Mouse (Mus musculus): ENCODE results near the gene Tmtc1. TPM values are rescaled to one million over a fixed set of nuclear protein-coding genes. Genes with fewer than 3 reads are reported as not detected.

The Tmtc1 gene
- polyA plus RNA-seq, 1 experiment, result not detected

DNA sequence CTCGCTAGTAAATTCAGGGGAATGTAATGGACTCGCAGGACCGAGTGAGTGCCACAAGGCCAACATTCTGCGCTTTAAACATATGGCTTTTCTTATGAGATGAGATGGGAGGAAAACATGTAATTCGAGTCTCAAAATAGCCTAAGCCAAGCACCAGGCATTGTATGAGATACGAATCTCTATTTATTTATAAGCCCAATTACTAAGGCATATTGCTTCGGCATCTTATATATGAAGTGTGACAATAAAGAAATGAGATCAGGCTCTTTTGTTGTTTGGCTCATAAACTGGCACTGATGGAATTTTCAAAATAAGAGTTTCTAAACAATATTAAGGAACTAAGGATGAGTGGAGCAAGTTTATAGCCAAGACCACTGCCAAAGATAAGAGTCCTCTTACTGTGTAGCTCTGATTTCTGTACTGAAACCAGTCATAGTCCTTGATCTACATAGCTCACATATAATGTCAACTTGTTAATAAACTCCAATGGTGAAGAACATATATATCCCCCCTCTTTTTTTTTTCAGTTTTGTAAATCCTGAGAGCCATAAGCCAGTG, 84.8 kb downstream of the Tmtc1 start:
- H3K27ac ChIP-seq (ENCODE audit: insufficient read depth, low read depth, low read length), result no peak overlapping the region
- no peak overlapping the region for H3K4me3 ChIP-seq (ENCODE audit: insufficient read depth, low read length)
- TF ChIP-seq CTCF (IDR thresholded peaks at IDR 0.05; ENCODE audit: low read depth, low read length) (no peak), POLR2A (IDR thresholded peaks at IDR 0.05; ENCODE audit: borderline replicate concordance, low read depth, low read length) (no peak)
- H3K4me1 ChIP-seq (ENCODE audit: control insufficient read depth, insufficient read depth, low read length), result no peaks in the 10 kb centered on the region

DNA sequence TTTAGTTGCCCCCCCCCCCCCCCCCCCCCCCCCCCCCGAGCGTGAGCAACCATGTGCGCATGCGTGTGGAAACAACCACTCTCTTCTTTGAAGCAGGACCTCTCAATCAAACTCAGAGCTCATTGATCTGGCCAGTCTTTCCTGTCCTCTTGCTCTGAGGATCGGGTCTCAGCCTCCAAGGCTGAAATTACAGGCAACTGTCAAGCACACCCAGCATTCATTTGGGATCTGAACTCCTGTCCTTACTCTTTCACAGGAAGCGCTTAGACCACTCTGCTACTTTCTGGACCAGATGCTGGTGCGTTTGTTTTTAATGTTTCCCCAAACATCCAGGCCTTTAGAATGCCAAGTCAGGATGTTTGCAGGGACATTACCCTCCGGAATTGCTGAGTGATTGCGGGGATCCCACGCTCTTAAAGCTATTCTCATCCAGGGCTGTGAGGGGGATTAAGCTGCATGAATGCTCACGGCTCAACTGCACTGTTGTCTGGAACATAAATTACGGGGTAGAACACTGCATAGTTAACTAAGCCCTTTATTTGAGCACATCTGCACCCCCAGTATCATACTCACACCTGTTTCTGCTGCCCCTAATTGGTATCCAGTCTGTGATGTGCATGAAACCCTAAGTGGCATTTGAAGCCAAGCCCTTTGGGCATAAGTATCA, 85.5 kb downstream of the Tmtc1 start:
- TF ChIP-seq POLR2A (IDR thresholded peaks at IDR 0.05; ENCODE audit: borderline replicate concordance, low read depth, low read length) (no peak), CTCF (IDR thresholded peaks at IDR 0.05; ENCODE audit: low read depth, low read length) (no peak)
- no peak overlapping the region for H3K4me3 ChIP-seq (ENCODE audit: insufficient read depth, low read length)
- no peaks in the 10 kb centered on the region for H3K4me1 ChIP-seq (ENCODE audit: control insufficient read depth, insufficient read depth, low read length)
- no peak overlapping the region for H3K27ac ChIP-seq (ENCODE audit: insufficient read depth, low read depth, low read length)

DNA sequence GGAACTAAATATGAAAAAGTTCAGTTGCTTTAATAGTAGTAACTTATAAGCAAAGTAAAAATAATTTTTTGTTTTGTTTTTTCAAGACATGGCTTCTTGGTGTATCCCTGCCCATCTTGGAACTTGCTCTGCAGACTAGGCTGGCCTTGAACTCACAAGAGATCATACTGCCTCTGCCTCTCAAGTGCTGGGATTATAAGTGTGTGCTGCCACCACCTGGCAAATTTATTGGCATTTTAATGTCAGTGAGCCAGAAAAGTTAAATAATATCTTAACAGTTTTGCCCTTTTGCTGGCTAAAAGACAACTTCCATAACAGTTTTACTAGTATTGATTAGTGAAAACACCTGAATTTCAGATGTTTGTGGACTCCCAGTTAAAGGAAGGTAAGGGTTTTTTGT, 88.0 kb downstream of the Tmtc1 start:
- H3K4me3 ChIP-seq (ENCODE audit: insufficient read depth, low read length), result no peak overlapping the region
- no peak for TF ChIP-seq POLR2A (IDR thresholded peaks at IDR 0.05; ENCODE audit: borderline replicate concordance, low read depth, low read length)
- no peak for TF ChIP-seq CTCF (IDR thresholded peaks at IDR 0.05; ENCODE audit: low read depth, low read length)
- H3K27ac ChIP-seq (ENCODE audit: insufficient read depth, low read depth, low read length), result no peak overlapping the region
- no peaks in the 10 kb centered on the region for H3K4me1 ChIP-seq (ENCODE audit: control insufficient read depth, insufficient read depth, low read length)

DNA sequence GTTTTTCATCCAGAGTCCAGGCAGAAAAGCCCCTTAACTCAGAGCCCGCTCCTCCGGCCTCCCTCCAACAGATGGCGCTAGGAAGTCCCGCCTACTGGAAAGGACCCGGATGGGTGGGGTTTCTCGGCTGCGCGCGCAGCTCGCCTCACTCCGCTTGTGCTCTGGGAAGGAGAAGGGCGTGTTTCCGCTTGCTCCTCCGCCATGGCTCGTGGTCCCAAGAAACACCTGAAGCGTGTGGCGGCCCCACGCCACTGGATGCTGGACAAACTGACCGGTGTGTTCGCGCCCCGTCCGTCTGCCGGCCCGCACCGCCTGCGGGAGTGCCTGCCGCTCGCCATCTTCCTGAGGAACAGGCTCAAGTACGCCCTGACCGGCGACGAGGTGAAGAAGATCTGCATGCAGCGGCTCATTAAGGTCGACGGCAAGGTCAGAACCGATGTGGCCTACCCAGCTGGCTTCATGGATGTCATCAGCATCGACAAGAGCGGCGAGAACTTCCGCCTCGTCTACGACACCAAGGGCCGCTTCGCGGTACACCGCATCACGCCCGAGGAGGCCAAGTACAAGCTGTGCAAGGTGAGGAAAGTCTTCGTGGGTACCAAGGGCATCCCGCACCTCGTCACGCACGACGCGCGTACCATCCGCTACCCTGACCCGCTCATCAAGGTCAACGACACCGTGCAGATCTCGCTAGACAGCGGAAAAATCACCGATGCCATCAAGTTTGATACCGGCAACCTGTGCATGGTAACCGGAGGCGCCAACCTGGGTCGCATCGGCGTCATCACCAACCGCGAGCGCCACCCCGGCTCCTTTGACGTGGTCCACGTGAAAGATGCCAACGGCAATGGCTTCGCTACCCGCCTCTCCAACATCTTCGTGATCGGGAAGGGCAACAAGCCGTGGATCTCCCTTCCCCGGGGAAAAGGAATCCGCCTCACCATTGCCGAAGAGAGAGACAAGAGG, 89.4 kb downstream of the Tmtc1 start:
- H3K4me3 ChIP-seq (ENCODE audit: insufficient read depth, low read length), result no peak overlapping the region
- no peaks in the 10 kb centered on the region for H3K4me1 ChIP-seq (ENCODE audit: control insufficient read depth, insufficient read depth, low read length)
- TF ChIP-seq POLR2A (IDR thresholded peaks at IDR 0.05; ENCODE audit: borderline replicate concordance, low read depth, low read length) (no peak), CTCF (IDR thresholded peaks at IDR 0.05; ENCODE audit: low read depth, low read length) (no peak)
- H3K27ac ChIP-seq (ENCODE audit: insufficient read depth, low read depth, low read length), result no peak overlapping the region

DNA sequence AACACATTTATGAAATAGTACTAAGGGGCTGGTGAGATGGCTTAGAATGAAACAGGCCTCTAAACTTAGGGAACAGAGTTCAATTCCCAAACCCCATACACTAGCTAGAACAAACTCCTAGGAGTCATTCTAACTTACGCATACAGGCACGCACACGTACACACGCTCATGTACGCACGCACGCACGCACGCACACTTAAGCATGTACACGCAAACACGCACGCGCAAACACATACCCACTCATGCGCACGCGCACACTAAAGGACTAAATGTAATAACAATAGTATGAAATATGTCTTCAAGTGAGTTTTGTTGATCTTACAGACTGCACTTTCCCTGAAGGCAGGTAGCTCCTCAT, 90.1 kb downstream of the Tmtc1 start:
- no peak overlapping the region for H3K27ac ChIP-seq (ENCODE audit: insufficient read depth, low read depth, low read length)
- H3K4me3 ChIP-seq (ENCODE audit: insufficient read depth, low read length), result no peak overlapping the region
- H3K4me1 ChIP-seq (ENCODE audit: control insufficient read depth, insufficient read depth, low read length), result no peaks in the 10 kb centered on the region
- TF ChIP-seq POLR2A (IDR thresholded peaks at IDR 0.05; ENCODE audit: borderline replicate concordance, low read depth, low read length) (no peak), CTCF (IDR thresholded peaks at IDR 0.05; ENCODE audit: low read depth, low read length) (no peak)

DNA sequence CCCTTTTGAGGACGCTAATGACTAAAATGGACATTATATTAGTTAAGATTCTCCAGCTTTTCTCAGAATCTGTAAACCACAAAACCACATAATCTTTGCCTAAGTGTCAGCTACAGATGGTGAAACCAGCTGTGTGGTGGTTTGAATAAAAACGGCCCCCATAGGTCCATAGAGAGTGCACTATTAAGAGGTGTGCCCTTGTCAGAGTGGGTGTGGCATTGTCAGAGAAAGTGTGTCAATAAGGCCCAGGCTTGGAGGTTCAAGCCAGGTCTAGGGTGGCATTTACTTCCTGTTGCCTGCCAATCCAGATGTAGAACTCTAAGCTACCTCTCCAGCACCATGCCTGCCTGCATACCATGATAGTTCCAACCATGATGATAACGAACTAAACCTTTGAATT, 99.2 kb downstream of the Tmtc1 start:
- Histone ChIP-seq H3K27ac (ENCODE audit: insufficient read depth, low read depth, low read length) (no peak overlapping the region), H3K4me3 (ENCODE audit: insufficient read depth, low read length) (no peak overlapping the region), H3K4me1 (ENCODE audit: control insufficient read depth, insufficient read depth, low read length) (no peaks in the 10 kb centered on the region)
- TF ChIP-seq POLR2A (IDR thresholded peaks at IDR 0.05; ENCODE audit: borderline replicate concordance, low read depth, low read length) (no peak), CTCF (IDR thresholded peaks at IDR 0.05; ENCODE audit: low read depth, low read length) (no peak)

DNA sequence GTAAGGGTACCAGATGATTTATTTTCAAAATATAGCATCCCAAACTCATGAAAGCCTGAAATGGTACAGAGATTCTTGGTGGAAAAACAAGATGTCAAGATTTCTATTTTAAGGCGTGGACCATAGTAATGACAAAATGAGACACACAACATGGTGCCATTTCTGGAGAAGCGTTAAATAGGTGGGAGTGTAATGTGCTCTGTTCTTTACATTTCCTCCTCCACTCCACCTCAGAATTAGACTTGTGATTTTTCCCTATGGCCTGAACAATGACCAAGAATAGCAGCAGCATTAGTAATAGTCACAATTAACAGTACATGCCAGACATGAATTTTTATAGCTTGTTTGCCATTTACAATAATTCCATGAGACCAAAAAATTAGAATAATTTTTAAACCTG, 102.0 kb downstream of the Tmtc1 start:
- H3K4me1 ChIP-seq (ENCODE audit: control insufficient read depth, insufficient read depth, low read length), result no peaks in the 10 kb centered on the region
- no peak overlapping the region for H3K27ac ChIP-seq (ENCODE audit: insufficient read depth, low read depth, low read length)
- no peak overlapping the region for H3K4me3 ChIP-seq (ENCODE audit: insufficient read depth, low read length)
- TF ChIP-seq POLR2A (IDR thresholded peaks at IDR 0.05; ENCODE audit: borderline replicate concordance, low read depth, low read length) (no peak), CTCF (IDR thresholded peaks at IDR 0.05; ENCODE audit: low read depth, low read length) (no peak)

DNA sequence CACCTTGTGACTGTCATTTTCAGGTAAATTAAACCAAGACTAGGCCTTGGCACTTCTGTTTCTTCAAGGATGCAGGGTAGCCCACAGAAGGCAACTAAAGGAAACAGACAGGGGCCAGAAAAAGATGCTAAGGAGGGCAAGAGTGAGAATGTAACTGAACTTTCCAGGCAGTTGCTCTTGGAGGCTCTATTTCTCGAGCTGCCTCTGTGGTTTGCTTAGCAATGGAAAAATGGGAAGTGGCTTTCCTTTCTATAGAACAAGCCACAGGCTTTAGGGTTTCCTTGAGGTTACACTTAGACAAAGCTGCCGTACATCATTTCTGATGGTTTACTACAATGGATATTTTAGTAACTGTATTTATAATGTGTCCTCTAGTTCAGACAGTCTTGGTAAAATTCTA, 102.4 kb downstream of the Tmtc1 start:
- H3K4me1 ChIP-seq (ENCODE audit: control insufficient read depth, insufficient read depth, low read length), result no peaks in the 10 kb centered on the region
- no peak for TF ChIP-seq POLR2A (IDR thresholded peaks at IDR 0.05; ENCODE audit: borderline replicate concordance, low read depth, low read length)
- no peak for TF ChIP-seq CTCF (IDR thresholded peaks at IDR 0.05; ENCODE audit: low read depth, low read length)
- no peak overlapping the region for H3K4me3 ChIP-seq (ENCODE audit: insufficient read depth, low read length)
- H3K27ac ChIP-seq (ENCODE audit: insufficient read depth, low read depth, low read length), result no peak overlapping the region

DNA sequence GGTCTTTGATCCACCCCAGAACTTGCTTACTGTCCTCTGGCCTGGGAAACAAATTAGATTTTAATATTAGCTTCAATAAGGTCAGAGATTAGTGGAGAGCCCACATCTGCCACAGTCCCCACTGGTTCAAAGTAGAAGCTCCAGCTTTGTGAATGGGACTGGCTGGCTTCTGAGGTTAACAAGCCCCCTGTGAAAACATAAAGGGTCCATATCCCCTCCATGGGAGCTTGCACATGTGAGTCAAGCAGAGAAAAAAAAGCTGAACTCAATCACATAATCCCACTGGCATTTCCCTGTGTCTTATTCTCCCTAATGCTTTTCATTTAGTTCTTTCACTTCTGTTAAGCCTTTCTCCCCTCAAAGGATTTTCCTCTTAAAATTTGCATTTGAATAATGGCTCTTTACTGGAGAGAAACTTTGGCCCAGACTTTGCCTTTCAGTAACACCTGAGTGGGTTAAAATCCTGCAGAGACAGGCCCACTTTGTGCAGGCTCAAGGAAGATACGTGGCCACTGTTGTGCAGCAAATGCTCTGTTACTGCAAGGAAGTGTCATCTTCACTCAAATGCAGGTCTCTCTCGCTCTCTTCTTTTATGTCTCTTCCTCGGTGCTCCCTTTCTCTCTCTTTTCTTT, 105.7 kb downstream of the Tmtc1 start:
- H3K27ac ChIP-seq (ENCODE audit: insufficient read depth, low read depth, low read length), result no peak overlapping the region
- TF ChIP-seq POLR2A (IDR thresholded peaks at IDR 0.05; ENCODE audit: borderline replicate concordance, low read depth, low read length), result no peak
- no peak for TF ChIP-seq CTCF (IDR thresholded peaks at IDR 0.05; ENCODE audit: low read depth, low read length)
- H3K4me3 ChIP-seq (ENCODE audit: insufficient read depth, low read length), result no peak overlapping the region
- H3K4me1 ChIP-seq (ENCODE audit: control insufficient read depth, insufficient read depth, low read length), result no peaks in the 10 kb centered on the region

All from bone marrow macrophage, adult 2 months (primary cell).